Mouse (Mus musculus) hindbrain, embryonic 11.5 days (tissue): ENCODE results near the gene March6. TPM values are rescaled to one million over a fixed set of nuclear protein-coding genes. Genes with fewer than 3 reads are reported as not detected.

Source experiments
- ATAC-seq: fragments of 200-750 bp; cut with Nextera tagmentation; 2 replicates; pipeline ENCODE4 v1.8.0; 2017; ENCODE audit warnings: mild to moderate bottlenecking, moderate TSS enrichment, moderate library complexity; ENCODE audit not compliant: low FRiP score
- DNase-seq: peaks from one replicate; pipeline ENCODE4 v3.0.0-alpha.2; 2015; ENCODE audit warnings: low spot score
- H3K27ac ChIP-seq: fragments of 300-500 bp; sonication (generic); 2 replicates; pipeline ENCODE4 v1.5.1; 2014; ENCODE audit warnings: mild to moderate bottlenecking, low read depth, low read length
- H3K27me3 ChIP-seq: fragments of 300-500 bp; sonication (generic); 2 replicates; pipeline ENCODE4 v1.6.1; 2014; ENCODE audit warnings: mild to moderate bottlenecking, low read length, moderate library complexity, mixed read lengths; ENCODE audit not compliant: control insufficient read depth, insufficient read depth
- H3K36me3 ChIP-seq: fragments of 300-500 bp; sonication (generic); 2 replicates; pipeline ENCODE4 v1.6.1; 2014; ENCODE audit warnings: mild to moderate bottlenecking, low read length, moderate library complexity, mixed read lengths; ENCODE audit not compliant: control insufficient read depth, insufficient read depth
- H3K4me1 ChIP-seq: fragments of 300-500 bp; sonication (generic); replicated peaks from 2 replicates; pipeline ENCODE4 v1.6.1; 2014; ENCODE audit warnings: low read length, mixed read lengths; ENCODE audit not compliant: control insufficient read depth, insufficient read depth
- H3K4me2 ChIP-seq: fragments of 300-500 bp; sonication (generic); replicated peaks from 2 replicates; pipeline ENCODE4 v1.6.1; 2014; ENCODE audit warnings: mild to moderate bottlenecking, low read depth, low read length
- H3K4me3 ChIP-seq: fragments of 300-500 bp; sonication (generic); 2 replicates; pipeline ENCODE4 v1.5.1; 2014; ENCODE audit warnings: low read depth, low read length
- H3K9ac ChIP-seq: fragments of 300-500 bp; sonication (generic); 2 replicates; pipeline ENCODE4 v1.6.1; 2014; ENCODE audit warnings: low read depth, low read length
- H3K9me3 ChIP-seq: fragments of 300-500 bp; sonication (generic); 2 replicates; pipeline ENCODE4 v1.6.1; 2016; ENCODE audit warnings: low read length; ENCODE audit not compliant: control insufficient read depth
- WGBS: fragments of 180-500 bp; shearing (Covaris S2); extraction: QIAGEN DNeasy Blood & Tissue Kit; methylation state at CpG from one replicate; pipeline ENCODE4 v1.1.7; 2014; 5-methylcytosine and 5-hydroxymethylcytosine counted together
- polyA plus RNA-seq: library from polyadenylated mRNA; unstranded; fragments of >200 nt; fragmentation: Nextera tagmentation; extraction: Ambion mirVana; gene quantifications from 2 replicates; pipeline ENCODE4 v1.2.1, GENCODE M21; 2014

Gene March6
- polyA plus RNA-seq, 1 experiment from 2014 or later, result 46.3 TPM

- no peak overlapping the region for H3K4me3 ChIP-seq
- no peaks in the 10 kb centered on the region for H3K27me3 ChIP-seq
- H3K27ac ChIP-seq, result no peak overlapping the region
- ATAC-seq, result no peak
- no peaks in the 10 kb centered on the region for H3K36me3 ChIP-seq
- no peak for DNase-seq
- no peaks in the 10 kb centered on the region for H3K4me1 ChIP-seq
- H3K9me3 ChIP-seq, result no peaks in the 10 kb centered on the region
- WGBS, result 81% methylated on average over 7 of the region's 7 CpGs
- H3K9ac ChIP-seq, result no peak overlapping the region
- H3K4me2 ChIP-seq, result no peak overlapping the region
These were observed 20.1 kb downstream of the March6 start for GRCm38 (mm10) chr15:31510477-31511405.

DNA sequence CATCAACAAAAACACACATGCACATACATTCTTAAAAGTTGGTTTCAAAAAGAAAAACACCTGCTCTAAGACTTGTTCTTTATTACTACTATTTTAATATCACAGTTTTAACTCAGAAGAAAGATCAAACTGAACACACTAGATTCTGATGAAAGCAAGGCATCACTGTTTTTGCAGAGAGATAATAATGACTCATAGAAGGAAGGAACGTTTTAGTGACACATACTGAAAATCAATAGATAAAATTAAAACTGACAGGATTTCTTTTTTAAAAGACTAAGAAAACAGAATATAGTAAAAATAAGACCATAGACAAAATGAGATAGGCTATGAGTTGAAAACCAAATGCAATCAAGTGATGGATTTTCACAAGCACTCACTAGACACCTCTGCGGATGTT is 25.8 kb downstream of the March6 start:
- 89% methylated on average over 2 of the region's 2 CpGs for WGBS
- Histone ChIP-seq H3K36me3 (0 out of 2 replicates have a peak, but pooled peaks cover 6% of the 10 kb centered on the region), H3K9me3 (no peaks in the 10 kb centered on the region), H3K27ac (no peak overlapping the region), H3K4me2 (no peak overlapping the region), H3K9ac (no peak overlapping the region), H3K27me3 (no peaks in the 10 kb centered on the region), H3K4me3 (no peak overlapping the region), H3K4me1 (no peaks in the 10 kb centered on the region)
- no peak for DNase-seq
- no peak for ATAC-seq

DNA sequence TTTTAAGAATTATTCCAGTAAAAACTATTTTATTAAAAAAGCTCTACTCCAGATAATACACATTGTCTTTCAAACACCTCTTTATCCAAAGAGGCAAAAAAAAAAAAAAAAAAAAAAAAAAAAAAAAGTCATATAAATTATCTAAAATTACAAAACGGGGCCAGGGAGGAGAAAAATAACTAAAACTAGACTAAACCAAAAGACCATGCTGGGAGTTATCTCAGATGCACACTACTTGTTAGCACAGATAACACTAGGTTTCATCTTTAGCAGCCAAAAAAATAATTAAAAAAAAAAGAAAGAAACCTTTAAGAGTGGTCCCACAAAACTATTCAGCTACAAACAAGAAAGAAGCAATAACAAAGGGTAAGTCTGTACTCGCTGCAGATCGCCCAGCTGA is 27.4 kb downstream of the March6 start:
- H3K4me3 ChIP-seq, result no peak overlapping the region
- H3K4me2 ChIP-seq, result no peak overlapping the region
- DNase-seq, result no peak
- no peaks in the 10 kb centered on the region for H3K4me1 ChIP-seq
- 90% methylated on average over 3 of the region's 3 CpGs for WGBS
- no peaks in the 10 kb centered on the region for H3K9me3 ChIP-seq
- no peaks in the 10 kb centered on the region for H3K27me3 ChIP-seq
- no peak overlapping the region for H3K27ac ChIP-seq
- 0 out of 2 replicates have a peak, but pooled peaks cover 6% of the 10 kb centered on the region for H3K36me3 ChIP-seq
- H3K9ac ChIP-seq, result no peak overlapping the region
- no peak for ATAC-seq

DNA sequence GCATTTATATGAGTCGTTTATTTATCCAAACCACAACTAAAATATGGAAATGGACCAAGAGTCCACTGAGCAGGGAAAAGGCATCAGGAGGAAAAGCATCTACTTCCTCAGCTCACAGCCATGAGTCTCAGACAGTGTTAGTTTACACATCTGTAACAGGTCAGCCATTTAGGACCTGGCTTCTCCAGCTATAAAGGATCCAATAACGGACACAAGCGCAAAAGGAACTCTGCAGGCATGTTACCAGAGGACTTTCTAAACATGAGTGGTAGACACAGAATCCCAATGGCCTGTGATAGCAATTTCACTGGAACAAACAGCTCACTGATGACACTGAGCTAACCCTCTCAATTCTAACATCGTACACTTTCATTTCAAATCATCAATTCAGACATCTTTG is 27.9 kb downstream of the March6 start:
- DNase-seq (no peak), ATAC-seq (no peak)
- H3K9ac ChIP-seq, result no peak overlapping the region
- H3K27me3 ChIP-seq, result no peaks in the 10 kb centered on the region
- no peak overlapping the region for H3K4me3 ChIP-seq
- WGBS, result 87% methylated on average over 4 of the region's 4 CpGs
- 0 out of 2 replicates have a peak, but pooled peaks cover 6% of the 10 kb centered on the region for H3K36me3 ChIP-seq
- H3K4me2 ChIP-seq, result no peak overlapping the region
- H3K9me3 ChIP-seq, result no peaks in the 10 kb centered on the region
- no peak overlapping the region for H3K27ac ChIP-seq
- H3K4me1 ChIP-seq, result no peaks in the 10 kb centered on the region

DNA sequence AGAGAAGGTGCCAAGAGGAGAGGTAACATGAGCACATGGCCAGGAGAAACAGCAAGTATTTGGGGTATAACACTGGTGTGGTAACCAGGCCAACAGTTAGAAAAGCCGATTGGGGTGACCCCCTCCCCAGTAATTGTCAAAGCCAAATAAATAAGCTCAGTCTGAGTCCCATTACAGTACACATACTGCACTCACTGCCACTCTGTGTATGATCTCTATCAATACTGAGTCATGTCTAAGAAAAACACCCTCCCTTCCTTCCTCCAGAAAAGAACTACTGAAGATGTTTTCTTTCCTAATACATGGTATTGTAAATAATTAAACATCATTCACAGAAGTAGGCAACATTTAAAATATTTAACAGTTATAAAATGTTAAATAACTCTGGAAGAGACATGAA is 28.5 kb downstream of the March6 start:
- Histone ChIP-seq H3K9me3 (no peaks in the 10 kb centered on the region), H3K36me3 (0 out of 2 replicates have a peak, but pooled peaks cover 6% of the 10 kb centered on the region), H3K4me1 (no peaks in the 10 kb centered on the region), H3K9ac (no peak overlapping the region), H3K4me2 (no peak overlapping the region), H3K27me3 (no peaks in the 10 kb centered on the region), H3K27ac (no peak overlapping the region), H3K4me3 (no peak overlapping the region)
- WGBS, result 77% methylated on average over 1 of the region's 1 CpGs
- ATAC-seq, result no peak
- DNase-seq, result no peak

DNA sequence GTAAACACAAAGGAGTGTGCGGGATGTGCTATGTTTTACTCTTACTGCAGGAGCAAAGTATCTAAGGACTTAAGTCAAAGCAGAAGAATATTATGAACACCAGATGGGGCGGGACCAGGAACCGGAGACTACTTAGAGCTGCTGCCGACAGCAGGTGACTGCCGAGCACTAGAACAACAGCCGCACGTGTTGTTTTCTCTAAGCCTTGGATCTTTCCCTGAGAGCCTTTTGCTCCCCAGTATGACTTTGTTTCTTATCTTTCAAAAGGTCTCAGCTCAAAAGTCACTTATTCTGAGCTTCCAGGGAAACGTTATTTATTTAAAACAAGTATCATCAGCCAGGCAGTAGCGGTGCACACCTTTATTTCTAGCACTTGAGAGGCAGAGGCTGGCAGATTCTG is 36.0 kb downstream of the March6 start:
- ATAC-seq, result no peak
- 91% methylated on average over 9 of the region's 9 CpGs for WGBS
- no peaks in the 10 kb centered on the region for H3K4me1 ChIP-seq

DNA sequence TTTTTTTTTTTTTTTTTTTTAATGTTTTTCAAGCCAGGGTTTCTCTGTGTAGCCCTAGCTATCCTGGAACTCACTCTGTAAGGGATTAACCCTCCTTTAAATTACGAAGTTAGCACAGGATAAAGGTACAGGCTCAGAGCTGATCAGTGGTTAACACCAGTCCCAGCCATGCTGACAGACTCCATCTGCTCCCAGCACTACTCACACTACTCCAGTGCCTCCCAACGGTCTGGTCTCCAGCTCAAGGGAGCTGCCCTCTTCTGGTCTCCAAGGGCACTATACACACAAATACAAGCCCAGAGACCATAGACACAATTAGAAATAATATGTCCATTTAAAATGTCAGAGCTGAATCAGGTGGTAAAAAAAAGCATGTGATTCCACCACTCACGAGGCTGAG is 36.5 kb downstream of the March6 start:
- 83% methylated on average over 3 of the region's 3 CpGs for WGBS
- ATAC-seq (no peak), DNase-seq (no peak)
- H3K27me3 ChIP-seq, result no peaks in the 10 kb centered on the region
- peaks cover 9% of the 10 kb centered on the region for H3K36me3 ChIP-seq
- H3K4me2 ChIP-seq, result no peak overlapping the region
- no peak overlapping the region for H3K27ac ChIP-seq
- no peak overlapping the region for H3K9ac ChIP-seq
- H3K4me1 ChIP-seq, result no peaks in the 10 kb centered on the region
- H3K4me3 ChIP-seq, result no peak overlapping the region
- H3K9me3 ChIP-seq, result no peaks in the 10 kb centered on the region

More for the DNA sequence above, 36.0 kb downstream of the March6 start:
- Histone ChIP-seq H3K9ac (no peak overlapping the region), H3K4me2 (no peak overlapping the region), H3K27ac (no peak overlapping the region), H3K27me3 (no peaks in the 10 kb centered on the region), H3K9me3 (no peaks in the 10 kb centered on the region), H3K36me3 (peaks cover 9% of the 10 kb centered on the region), H3K4me3 (no peak overlapping the region)
- DNase-seq, result no peak

DNA sequence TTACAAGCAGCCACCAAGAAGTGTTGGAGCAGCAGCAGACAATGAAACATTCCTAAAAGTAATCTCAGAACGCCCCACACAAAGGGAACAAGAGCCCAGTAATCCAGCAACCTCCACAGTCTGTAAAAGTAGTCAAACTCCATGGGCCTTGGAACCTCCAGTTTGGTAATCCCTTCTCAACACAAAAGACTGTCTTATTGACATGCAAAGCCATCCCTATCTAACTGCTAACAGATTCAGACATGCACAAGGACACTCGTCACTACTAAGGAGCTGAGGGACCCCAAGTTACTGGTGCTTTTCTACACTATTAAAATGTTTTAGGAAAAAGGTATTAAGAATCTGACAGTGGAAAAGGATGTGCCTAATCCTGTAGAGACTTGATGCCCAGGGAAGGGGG is 43.4 kb downstream of the March6 start:
- Histone ChIP-seq H3K4me2 (no peak overlapping the region), H3K27ac (no peak overlapping the region), H3K27me3 (no peaks in the 10 kb centered on the region), H3K9ac (no peak overlapping the region), H3K36me3 (peaks cover under 1% of the 10 kb centered on the region; the same call in 1 of the 2 replicates), H3K4me3 (no peak overlapping the region), H3K9me3 (no peaks in the 10 kb centered on the region), H3K4me1 (no peaks in the 10 kb centered on the region)
- ATAC-seq (no peak), DNase-seq (no peak)
- WGBS, result 59% methylated on average over 2 of the region's 2 CpGs

DNA sequence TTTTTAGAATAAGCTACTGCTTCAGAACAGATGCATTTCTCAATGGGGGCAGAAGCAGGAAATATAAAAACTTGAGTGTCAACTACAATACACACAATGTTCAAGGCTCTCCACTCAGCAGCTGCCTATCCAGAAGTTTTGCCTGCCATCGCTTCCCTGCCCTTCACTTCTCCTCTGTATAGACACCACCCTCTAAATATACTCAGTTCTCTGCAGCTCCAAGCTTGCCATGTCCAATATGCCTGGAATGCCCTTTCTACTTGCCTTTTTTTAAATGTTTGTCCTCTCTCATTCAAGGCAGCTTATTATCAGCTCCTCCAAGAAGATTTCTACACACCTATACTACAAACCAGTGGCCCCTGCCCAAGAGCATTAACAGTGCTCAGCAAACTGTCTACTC is 54.2 kb downstream of the March6 start:
- no peaks in the 10 kb centered on the region for H3K9me3 ChIP-seq
- ATAC-seq (no peak), DNase-seq (no peak)
- no peak overlapping the region for H3K27ac ChIP-seq
- H3K4me1 ChIP-seq, result no peaks in the 10 kb centered on the region
- H3K36me3 ChIP-seq, result peaks cover 2% of the 10 kb centered on the region; the same call in 1 of the 2 replicates
- H3K27me3 ChIP-seq, result no peaks in the 10 kb centered on the region
- no peak overlapping the region for H3K4me3 ChIP-seq
- 96% methylated on average over 1 of the region's 1 CpGs for WGBS
- H3K4me2 ChIP-seq, result no peak overlapping the region
- H3K9ac ChIP-seq, result no peak overlapping the region
